Mouse (Mus musculus): ENCODE results near the gene Ppm1n. TPM values are rescaled to one million over a fixed set of nuclear protein-coding genes. Genes with fewer than 3 reads are reported as not detected.
A peak's percentile ranks its signal among the peaks of the same experiment; 100 is the strongest.

Ppm1n gene
- polyA plus RNA-seq, 1 experiment: 5.7 TPM

DNA sequence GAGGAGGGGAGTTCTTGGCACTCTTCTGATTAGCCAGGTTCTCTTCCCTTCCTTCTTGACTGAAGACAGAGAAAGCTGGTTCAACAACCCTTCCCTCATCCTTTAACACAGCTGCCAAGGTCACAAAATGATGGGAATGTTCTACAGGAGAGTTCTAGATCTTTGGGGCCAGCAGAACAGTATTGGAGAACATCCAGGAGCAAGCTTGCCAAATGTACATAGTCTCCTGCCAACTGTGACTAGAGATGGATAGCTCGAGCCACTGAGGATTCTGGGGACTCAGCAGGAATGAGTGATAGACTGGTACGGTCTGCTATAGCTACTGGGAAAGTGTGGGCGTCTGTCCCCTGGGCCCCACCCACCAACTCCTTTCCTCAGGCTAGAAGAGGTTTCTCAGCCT, 21.5 kb downstream of the Ppm1n start:
- H3K27ac ChIP-seq (ENCODE audit: insufficient read depth, low read length): peak overlapping the region; percentile 73
- H3K4me3 ChIP-seq (ENCODE audit: low read depth, low read length): no peak overlapping the region
- H3K36me3 ChIP-seq (ENCODE audit: control insufficient read depth, insufficient read depth, low read length, poor library complexity, severe bottlenecking): peaks cover 33% of the 10 kb centered on the region
- no peaks in the 10 kb centered on the region for H3K4me1 ChIP-seq (ENCODE audit: control insufficient read depth, insufficient read depth, low read length)
- no peak overlapping the region for H3K9ac ChIP-seq (ENCODE audit: low read depth, poor library complexity, severe bottlenecking)
- H3K27me3 ChIP-seq (ENCODE audit: control insufficient read depth, insufficient read depth, low read length, poor library complexity, severe bottlenecking): no peaks in the 10 kb centered on the region
- TF ChIP-seq POLR2A (IDR thresholded peaks at IDR 0.05; ENCODE audit: insufficient read depth, low read length) (no peak), CTCF (IDR thresholded peaks at IDR 0.05; ENCODE audit: low read depth, low read length) (no peak)
- no peaks in the 10 kb centered on the region for H3K9me3 ChIP-seq (replicated peaks; ENCODE audit: control insufficient read depth, insufficient read depth, low read length, poor library complexity, severe bottlenecking)

DNA sequence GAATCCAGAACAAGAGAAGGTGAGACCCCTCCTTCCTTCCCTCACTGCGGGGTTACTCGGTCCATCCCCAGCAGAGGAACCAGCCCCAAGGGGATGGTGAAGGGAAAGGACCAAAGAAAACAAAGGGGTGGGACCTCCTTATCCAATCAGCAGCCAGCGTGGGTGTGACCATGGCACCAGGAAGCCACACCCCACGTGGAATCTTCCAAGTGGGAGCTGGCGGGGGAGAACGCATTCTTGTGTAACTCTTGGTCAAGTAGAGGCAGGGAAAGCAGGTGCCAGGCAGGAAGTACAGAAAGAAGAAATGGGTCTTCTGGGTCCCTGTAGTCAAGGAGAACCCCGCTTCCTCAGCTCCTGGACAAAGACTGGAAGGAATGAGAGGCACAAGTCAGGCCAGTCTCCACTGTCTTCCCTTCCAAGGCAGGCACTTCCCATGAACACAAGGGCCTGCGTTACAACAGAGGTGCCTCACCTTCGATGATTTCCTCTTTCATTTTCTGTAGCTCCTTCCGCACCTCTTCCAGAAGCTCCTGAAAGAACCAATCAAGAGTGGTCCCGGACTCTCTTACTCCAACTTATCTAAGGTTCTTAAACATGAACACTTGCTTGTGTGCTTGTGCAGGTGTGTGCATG, 22.4 kb downstream of the Ppm1n start:
- H3K27ac ChIP-seq (ENCODE audit: insufficient read depth, low read length): peak overlapping the region; percentile 73
- H3K4me1 ChIP-seq (ENCODE audit: control insufficient read depth, insufficient read depth, low read length): no peaks in the 10 kb centered on the region
- no peaks in the 10 kb centered on the region for H3K27me3 ChIP-seq (ENCODE audit: control insufficient read depth, insufficient read depth, low read length, poor library complexity, severe bottlenecking)
- no peak overlapping the region; the same call in 1 of the 2 replicates for H3K9ac ChIP-seq (ENCODE audit: low read depth, poor library complexity, severe bottlenecking)
- no peaks in the 10 kb centered on the region for H3K9me3 ChIP-seq (replicated peaks; ENCODE audit: control insufficient read depth, insufficient read depth, low read length, poor library complexity, severe bottlenecking)
- TF ChIP-seq POLR2A (IDR thresholded peaks at IDR 0.05; ENCODE audit: insufficient read depth, low read length) (no peak), EP300 (IDR thresholded peaks at IDR 0.05; ENCODE audit: insufficient read depth, low read depth, low read length) (0 out of 2 replicates have a peak, but pooled peaks have one; percentile 32), CTCF (IDR thresholded peaks at IDR 0.05; ENCODE audit: low read depth, low read length) (no peak)
- H3K4me3 ChIP-seq (ENCODE audit: low read depth, low read length): peak overlapping the region; percentile 29
- H3K36me3 ChIP-seq (ENCODE audit: control insufficient read depth, insufficient read depth, low read length, poor library complexity, severe bottlenecking): peaks cover 28% of the 10 kb centered on the region

DNA sequence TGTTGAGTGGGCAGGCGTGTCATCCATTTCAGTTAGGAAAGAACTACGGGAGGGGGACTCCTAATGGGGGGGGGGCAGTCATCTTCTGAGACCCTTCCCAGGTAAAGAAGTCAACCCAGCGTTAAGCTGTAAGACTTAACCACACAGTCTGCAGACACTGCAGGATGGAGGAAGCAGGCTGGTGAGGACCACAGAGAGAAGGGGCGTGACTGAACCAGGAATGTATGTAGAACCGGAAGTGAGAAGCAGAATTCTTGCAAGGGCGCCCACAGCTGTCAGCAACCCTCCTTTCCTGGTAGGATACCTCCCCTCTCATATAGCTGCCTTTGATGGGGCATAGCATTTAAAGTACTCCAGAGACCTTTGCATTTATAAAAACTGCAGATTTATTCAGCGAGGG, 23.3 kb downstream of the Ppm1n start:
- H3K36me3 ChIP-seq (ENCODE audit: control insufficient read depth, insufficient read depth, low read length, poor library complexity, severe bottlenecking): peaks cover 24% of the 10 kb centered on the region

DNA sequence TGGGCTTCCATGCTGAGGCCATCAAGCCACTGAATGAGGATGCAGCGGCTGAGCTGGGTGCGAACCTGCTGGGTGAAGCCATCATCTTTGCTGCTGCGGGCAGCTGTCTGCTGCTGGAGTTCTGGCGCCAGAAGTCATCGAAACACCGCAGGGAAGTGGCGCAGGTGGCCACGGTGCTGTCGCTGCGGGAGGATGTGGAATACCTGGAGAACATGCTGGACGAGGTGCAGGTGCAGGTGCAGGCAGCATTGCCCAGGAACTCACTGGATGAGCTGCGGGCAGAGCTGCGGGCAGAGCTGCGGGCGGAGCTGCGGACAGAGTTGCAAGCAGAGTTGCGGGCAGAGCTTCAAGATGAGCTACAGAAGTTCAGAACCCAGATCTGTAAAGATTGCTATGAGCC, 24.5 kb downstream of the Ppm1n start:
- Histone ChIP-seq H3K27me3 (ENCODE audit: control insufficient read depth, insufficient read depth, low read length, poor library complexity, severe bottlenecking) (no peaks in the 10 kb centered on the region), H3K36me3 (ENCODE audit: control insufficient read depth, insufficient read depth, low read length, poor library complexity, severe bottlenecking) (peaks cover 20% of the 10 kb centered on the region), H3K4me3 (ENCODE audit: low read depth, low read length) (peak overlapping the region; percentile 40), H3K27ac (ENCODE audit: insufficient read depth, low read length) (no peak overlapping the region), H3K9ac (ENCODE audit: low read depth, poor library complexity, severe bottlenecking) (no peak overlapping the region), H3K4me1 (ENCODE audit: control insufficient read depth, insufficient read depth, low read length) (no peaks in the 10 kb centered on the region), H3K9me3 (replicated peaks; ENCODE audit: control insufficient read depth, insufficient read depth, low read length, poor library complexity, severe bottlenecking) (no peaks in the 10 kb centered on the region)
- no peak for TF ChIP-seq CTCF (IDR thresholded peaks at IDR 0.05; ENCODE audit: low read depth, low read length)
- TF ChIP-seq POLR2A (IDR thresholded peaks at IDR 0.05; ENCODE audit: insufficient read depth, low read length): no peak
- TF ChIP-seq EP300 (IDR thresholded peaks at IDR 0.05; ENCODE audit: insufficient read depth, low read depth, low read length): no peak

More for the DNA sequence above, 23.3 kb downstream of the Ppm1n start:
- Histone ChIP-seq H3K27me3 (ENCODE audit: control insufficient read depth, insufficient read depth, low read length, poor library complexity, severe bottlenecking) (no peaks in the 10 kb centered on the region), H3K9me3 (replicated peaks; ENCODE audit: control insufficient read depth, insufficient read depth, low read length, poor library complexity, severe bottlenecking) (no peaks in the 10 kb centered on the region), H3K9ac (ENCODE audit: low read depth, poor library complexity, severe bottlenecking) (no peak overlapping the region), H3K27ac (ENCODE audit: insufficient read depth, low read length) (no peak overlapping the region), H3K4me3 (ENCODE audit: low read depth, low read length) (no peak overlapping the region), H3K4me1 (ENCODE audit: control insufficient read depth, insufficient read depth, low read length) (no peaks in the 10 kb centered on the region)
- TF ChIP-seq EP300 (IDR thresholded peaks at IDR 0.05; ENCODE audit: insufficient read depth, low read depth, low read length) (no peak), CTCF (IDR thresholded peaks at IDR 0.05; ENCODE audit: low read depth, low read length) (no peak), POLR2A (IDR thresholded peaks at IDR 0.05; ENCODE audit: insufficient read depth, low read length) (no peak)

DNA sequence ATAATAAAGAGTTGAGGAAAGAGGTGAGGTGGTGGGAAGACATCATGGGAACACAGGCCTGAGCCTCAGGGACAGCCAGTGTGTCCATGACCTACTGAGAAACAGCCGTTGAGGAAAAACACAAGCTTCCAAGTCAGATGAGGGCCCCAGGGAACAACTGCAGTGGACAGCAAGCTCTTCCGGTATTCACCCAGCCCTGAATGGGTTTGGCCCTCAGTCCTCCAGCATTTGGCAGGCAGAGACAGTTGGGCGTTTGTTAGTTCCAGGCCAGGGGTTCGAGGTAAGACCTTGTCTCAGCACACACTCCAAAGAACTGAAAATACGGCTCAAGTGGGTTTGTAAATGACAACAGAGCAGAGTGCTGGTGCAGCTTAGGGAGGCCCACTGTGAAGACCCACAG, 26.4 kb downstream of the Ppm1n start:
- H3K36me3 ChIP-seq (ENCODE audit: control insufficient read depth, insufficient read depth, low read length, poor library complexity, severe bottlenecking): peaks cover 4% of the 10 kb centered on the region
- no peak overlapping the region for H3K4me3 ChIP-seq (ENCODE audit: low read depth, low read length)
- no peak for TF ChIP-seq EP300 (IDR thresholded peaks at IDR 0.05; ENCODE audit: insufficient read depth, low read depth, low read length)
- H3K27ac ChIP-seq (ENCODE audit: insufficient read depth, low read length): no peak overlapping the region
- no peak overlapping the region for H3K9ac ChIP-seq (ENCODE audit: low read depth, poor library complexity, severe bottlenecking)
- H3K27me3 ChIP-seq (ENCODE audit: control insufficient read depth, insufficient read depth, low read length, poor library complexity, severe bottlenecking): no peaks in the 10 kb centered on the region
- no peaks in the 10 kb centered on the region for H3K9me3 ChIP-seq (replicated peaks; ENCODE audit: control insufficient read depth, insufficient read depth, low read length, poor library complexity, severe bottlenecking)
- H3K4me1 ChIP-seq (ENCODE audit: control insufficient read depth, insufficient read depth, low read length): no peaks in the 10 kb centered on the region

DNA sequence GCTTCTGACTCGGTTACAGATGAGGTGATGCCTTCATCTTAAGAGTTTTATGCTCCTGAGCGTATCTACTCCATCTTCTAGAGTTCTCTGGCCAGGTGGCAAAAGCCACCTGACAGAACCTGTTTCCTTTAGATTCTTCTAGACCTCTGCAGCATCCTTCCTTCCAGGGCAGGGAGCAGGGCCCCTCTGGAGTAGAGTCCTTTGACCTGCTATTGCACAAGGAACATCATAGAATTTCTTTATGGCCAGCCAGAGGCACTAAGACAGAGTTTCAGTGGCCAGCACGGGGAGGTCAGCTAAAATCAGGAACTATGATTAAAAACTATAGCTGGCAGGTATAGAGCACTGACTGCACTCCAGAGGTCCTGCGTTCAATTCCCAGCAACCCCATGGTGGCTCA, 27.8 kb downstream of the Ppm1n start:
- no peak overlapping the region for H3K27ac ChIP-seq (ENCODE audit: insufficient read depth, low read length)
- TF ChIP-seq CTCF (IDR thresholded peaks at IDR 0.05; ENCODE audit: low read depth, low read length) (no peak), EP300 (IDR thresholded peaks at IDR 0.05; ENCODE audit: insufficient read depth, low read depth, low read length) (no peak), POLR2A (IDR thresholded peaks at IDR 0.05; ENCODE audit: insufficient read depth, low read length) (no peak)

More for the DNA sequence above, 27.8 kb downstream of the Ppm1n start:
- Histone ChIP-seq H3K36me3 (ENCODE audit: control insufficient read depth, insufficient read depth, low read length, poor library complexity, severe bottlenecking) (no peaks in the 10 kb centered on the region), H3K9me3 (replicated peaks; ENCODE audit: control insufficient read depth, insufficient read depth, low read length, poor library complexity, severe bottlenecking) (no peaks in the 10 kb centered on the region), H3K9ac (ENCODE audit: low read depth, poor library complexity, severe bottlenecking) (no peak overlapping the region), H3K4me3 (ENCODE audit: low read depth, low read length) (no peak overlapping the region), H3K4me1 (ENCODE audit: control insufficient read depth, insufficient read depth, low read length) (no peaks in the 10 kb centered on the region), H3K27me3 (ENCODE audit: control insufficient read depth, insufficient read depth, low read length, poor library complexity, severe bottlenecking) (no peaks in the 10 kb centered on the region)
